Mouse (Mus musculus): ENCODE data around the gene Csta1.

DNA sequence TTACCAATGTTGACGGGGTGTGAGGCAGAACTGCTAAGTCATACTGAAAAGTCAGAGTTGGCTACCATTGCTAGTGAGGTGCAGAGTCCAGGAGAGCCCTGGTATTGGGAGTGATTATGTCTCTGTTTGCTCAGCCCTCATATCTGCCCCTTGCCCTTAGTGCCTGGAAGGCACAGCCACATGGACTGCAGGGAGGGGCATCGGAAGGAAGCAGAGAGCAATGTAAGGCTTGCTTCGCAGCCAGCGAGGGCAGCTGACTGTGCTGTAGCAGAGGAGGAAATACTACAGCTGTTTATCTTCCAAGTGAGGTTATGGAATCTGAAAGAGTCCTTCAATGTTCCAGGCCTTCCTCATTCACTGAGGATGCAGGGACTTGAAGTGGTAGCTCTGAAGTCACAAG lies 43.2 kb downstream of the Csta1 start:
- TF ChIP-seq CTCF (conservative IDR thresholded peaks at IDR 0.05; ENCODE audit: insufficient read depth, insufficient read length, low read depth, low read length) (no peak), POLR2A (IDR thresholded peaks at IDR 0.05; ENCODE audit: low read depth, low read length) (no peak)

Data from kidney, adult 2 months (tissue).